Mouse (Mus musculus): ENCODE data around the gene Gls2.
"Not testable (repeated sequence)": the region's sequence is repeated elsewhere in the genome, so short reads cannot be mapped to it uniquely, and the experiment has no call there.

Gls2 gene

GRCm38 (mm10) chr10:128194551-128195461, 549 bp downstream of the Gls2 start:
- no peak for DNase-seq (ENCODE audit: low spot score)

DNA sequence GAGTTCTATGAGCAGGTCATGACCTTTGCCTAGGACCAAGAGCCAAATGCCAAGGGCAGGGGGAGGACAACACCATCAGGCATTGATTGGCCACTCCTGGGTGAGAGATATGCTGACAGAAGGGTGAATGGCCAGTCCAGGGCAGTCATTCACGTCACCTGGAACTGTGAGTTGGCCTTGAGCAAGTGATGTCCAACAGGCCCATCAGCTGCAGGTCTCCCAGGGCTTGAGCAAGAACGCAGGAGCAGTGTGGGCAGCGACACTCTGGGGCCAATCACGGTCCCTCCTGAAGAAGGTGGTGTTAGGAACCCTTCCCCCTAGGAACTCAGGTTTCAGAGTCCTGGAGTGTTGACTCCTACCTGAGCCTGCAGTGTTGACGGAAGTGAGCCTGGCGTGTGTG, 7.6 kb downstream of the Gls2 start:
- DNase-seq (ENCODE audit: low spot score) = peak; percentile 26

- peak; percentile 55 for DNase-seq (ENCODE audit: low spot score)
Observed at GRCm38 (mm10) chr10:128204941-128205340, 10.7 kb downstream of the Gls2 start.

- DNase-seq (ENCODE audit: low spot score) = no peak
Observed at GRCm38 (mm10) chr10:128208326-128208725, 14.1 kb downstream of the Gls2 start.

DNA sequence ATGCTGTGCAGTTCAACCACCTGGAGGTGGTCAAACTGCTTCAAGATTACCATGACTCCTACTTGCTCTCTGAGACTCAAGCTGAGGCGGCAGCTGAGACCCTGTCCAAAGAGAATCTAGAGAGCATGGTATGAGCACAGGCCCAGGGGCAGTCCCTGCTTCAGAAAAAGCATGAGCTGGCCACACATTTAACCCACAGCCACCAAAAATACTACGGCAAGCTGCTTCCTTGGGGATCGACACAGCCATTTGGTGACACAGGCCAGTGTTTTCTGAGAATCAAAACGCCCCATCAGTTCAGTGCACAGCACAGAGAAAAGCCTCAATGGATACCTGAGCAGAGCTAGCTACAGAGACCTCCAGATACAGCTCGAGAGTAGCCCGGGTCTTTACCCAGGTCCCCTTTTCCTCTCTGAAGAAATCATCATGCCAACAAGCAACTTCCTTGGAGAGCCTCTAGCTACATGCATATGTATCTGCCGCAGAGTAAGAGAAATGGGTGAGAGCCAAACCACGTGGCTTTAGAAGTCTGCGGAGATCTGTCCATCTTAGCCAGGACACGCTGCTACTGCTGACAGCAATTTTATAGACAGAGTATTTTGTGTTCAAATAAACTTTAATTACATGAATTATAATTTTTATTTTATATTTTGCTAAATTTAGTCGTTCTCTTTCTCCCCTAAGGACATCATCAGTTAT, 15.2 kb downstream of the Gls2 start:
- DNase-seq (ENCODE audit: low spot score) = no peak

- no peak for DNase-seq (ENCODE audit: low spot score)
Observed at GRCm38 (mm10) chr10:128210131-128210530, 15.9 kb downstream of the Gls2 start.

DNA sequence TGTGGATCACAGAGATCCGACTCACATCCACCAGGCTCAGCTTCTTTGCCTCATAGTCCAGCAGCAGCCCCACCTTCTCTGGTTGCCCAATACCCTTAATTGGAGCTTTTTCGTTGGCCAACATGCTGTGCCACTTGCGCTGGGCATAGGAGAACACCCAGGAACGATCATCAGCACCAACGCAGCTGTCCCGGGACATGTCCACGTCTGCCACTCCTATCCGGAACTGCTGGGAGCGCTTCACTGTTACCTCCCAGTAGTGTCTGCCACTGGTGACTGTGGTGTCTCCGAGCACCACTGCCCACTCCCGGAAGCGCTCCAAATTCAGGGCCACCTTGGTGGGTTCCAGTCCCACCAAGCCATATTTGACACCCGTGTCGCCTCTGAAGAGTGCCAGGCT, 16.7 kb downstream of the Gls2 start:
- DNase-seq (ENCODE audit: low spot score) = no peak

DNA sequence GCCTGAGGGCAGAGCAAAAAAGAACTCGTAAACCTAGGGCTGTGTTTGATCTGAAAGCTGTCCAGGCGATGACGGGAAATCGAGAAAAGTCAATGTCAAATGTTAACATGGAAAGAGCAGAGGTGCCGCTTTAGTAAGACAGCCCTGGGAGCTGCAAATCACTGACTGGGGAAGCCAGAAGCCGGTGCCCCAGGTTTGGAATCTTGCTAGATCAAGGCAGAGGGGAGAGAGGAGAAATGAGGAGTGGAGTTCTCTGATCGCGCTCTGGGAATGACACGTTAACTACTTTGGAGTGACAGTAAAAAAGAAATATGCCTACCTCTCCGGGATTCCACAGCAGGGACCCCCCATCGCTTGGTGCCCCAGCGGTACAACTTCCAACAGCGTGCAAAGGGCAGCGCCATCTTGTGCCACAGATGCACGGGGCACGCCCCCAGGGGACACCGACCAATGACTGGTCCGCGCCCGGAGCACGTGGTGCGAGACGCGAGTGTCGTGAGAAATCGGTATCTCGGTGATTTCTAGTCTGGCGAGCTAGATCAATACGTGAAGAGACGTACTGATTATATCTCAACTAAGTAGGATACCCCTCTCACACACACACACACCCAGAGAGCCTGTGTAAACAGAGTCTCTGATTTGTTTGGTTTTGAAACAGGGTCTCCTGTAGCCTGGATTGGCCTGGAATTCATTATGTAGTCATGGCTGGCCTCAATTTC, 17.3 kb downstream of the Gls2 start, which contains the start of gene Spryd4:
TSS of gene Spryd4 (minus strand) at position 418 of the 719 bp plus-strand sequence.
- DNase-seq (ENCODE audit: low spot score) = peak; percentile 88

GRCm38 (mm10) chr10:128212148-128212547, 17.9 kb downstream of the Gls2 start:
- no peak for DNase-seq (ENCODE audit: low spot score)

GRCm38 (mm10) chr10:128212871-128213323, 18.6 kb downstream of the Gls2 start:
- DNase-seq (ENCODE audit: low spot score) = peak; percentile 74

DNA sequence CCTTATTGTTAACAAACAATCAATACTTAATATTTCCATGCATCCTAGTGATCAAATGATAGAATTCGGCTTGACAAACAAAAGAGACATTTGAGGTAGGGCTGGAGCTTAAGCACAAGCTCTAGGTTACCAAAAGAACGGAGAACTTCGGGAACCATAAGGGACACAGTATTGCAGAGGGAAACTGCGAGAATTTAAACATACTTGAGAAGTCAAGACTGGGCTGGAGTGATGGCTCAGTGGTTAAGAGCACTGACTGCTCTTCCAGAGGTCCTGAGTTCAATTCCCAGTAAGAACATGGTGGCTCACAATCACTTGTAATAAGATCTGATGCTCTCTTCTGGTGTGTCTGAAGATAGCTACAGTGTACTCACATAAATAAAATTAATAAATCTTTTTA, 19.9 kb downstream of the Gls2 start:
- DNase-seq (ENCODE audit: low spot score) = not testable (repeated sequence)

GRCm38 (mm10) chr10:128214981-128215380, 20.7 kb downstream of the Gls2 start:
- DNase-seq (ENCODE audit: low spot score) = no peak

DNA sequence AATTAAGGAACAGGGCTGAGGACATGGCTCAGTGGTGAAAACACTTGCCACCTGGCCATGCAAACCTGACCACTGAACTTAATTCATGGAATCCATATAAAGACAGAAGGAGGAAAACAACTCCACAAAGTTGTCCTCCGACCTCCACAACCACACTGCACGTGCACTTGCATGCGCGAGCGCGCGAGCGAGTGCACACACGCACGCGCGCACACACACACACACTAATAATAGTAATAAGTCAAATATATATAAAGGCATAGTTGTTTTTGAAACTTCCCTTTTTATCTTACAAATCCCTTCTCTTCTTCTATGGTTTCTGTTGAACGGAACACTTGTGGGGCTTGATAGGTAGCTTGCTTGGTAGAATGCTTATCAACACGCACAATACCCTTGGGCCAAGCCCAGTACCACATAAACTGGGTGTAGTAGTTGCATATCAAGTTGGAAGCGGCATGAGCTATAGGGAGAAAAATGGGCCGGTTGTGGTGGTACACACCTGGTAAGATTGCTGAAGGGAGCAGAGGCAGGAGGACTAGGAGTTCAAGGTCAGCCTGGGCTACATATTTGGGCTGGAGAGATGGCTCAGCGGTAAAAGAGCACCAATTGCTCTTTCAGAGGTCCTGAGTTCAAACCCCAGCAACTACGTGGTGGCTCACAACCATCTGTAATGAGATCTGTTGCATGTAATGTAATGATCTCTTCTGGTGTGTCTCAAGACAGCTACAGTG, 24.3 kb downstream of the Gls2 start:
- no peak for DNase-seq (ENCODE audit: low spot score)

GRCm38 (mm10) chr10:128221533-128222286, 27.5 kb downstream of the Gls2 start:
- no peak for DNase-seq (ENCODE audit: low spot score)

GRCm38 (mm10) chr10:128225064-128225463, 30.8 kb downstream of the Gls2 start:
- DNase-seq (ENCODE audit: low spot score) = no peak

GRCm38 (mm10) chr10:128225538-128225937, 31.3 kb downstream of the Gls2 start, which contains the start of gene Mip:
Mip (plus strand) TSS chr10:128225838.
- no peak for DNase-seq (ENCODE audit: low spot score)

- no peak for DNase-seq (ENCODE audit: low spot score)
Observed at GRCm38 (mm10) chr10:128227592-128227991, 33.3 kb downstream of the Gls2 start.

DNA sequence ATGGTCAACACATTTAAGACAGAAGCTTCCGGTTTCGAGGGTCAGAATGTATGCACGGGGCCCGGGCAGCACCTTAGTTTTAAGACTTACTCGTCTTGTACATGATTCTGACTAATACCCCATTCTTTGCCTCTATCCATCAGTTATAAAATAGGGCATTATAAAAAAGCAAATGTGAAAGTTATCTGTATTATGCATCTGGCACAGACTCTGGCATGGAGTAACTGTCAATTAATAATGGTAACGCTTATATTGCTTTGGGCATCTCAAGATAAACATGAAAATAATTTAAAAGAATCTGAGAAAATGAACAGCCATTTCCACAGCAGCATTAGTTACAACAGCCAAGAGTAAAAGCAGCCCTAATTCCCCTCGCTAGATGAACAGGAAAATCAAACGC, 33.8 kb downstream of the Gls2 start:
- no peak for DNase-seq (ENCODE audit: low spot score)

DNA sequence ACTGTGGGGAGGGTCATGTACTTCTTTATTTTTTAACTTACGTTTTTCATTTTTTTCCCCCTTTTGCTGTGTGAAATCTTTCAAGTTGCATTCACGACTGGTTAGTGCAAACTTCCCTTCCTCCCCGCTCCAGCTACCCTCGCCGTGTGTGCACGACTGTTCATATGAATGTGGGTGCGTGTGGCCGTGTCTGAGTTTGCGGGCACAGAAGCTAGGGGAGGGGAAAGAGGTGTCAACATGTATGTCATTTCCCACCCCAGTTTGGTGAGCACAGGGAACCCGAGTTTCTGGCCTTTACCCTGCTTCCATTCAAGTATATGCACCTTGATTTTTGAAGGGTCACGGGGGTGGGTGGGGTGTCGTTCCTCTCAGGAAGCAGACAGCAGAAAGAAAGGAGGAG, 36.3 kb downstream of the Gls2 start:
- no peak for DNase-seq (ENCODE audit: low spot score)

- no peak for DNase-seq (ENCODE audit: low spot score)
Observed at GRCm38 (mm10) chr10:128231146-128231545, 36.9 kb downstream of the Gls2 start.

All from yolk sac, embryonic 10.5 days (tissue).